In the genomic region with DNA sequence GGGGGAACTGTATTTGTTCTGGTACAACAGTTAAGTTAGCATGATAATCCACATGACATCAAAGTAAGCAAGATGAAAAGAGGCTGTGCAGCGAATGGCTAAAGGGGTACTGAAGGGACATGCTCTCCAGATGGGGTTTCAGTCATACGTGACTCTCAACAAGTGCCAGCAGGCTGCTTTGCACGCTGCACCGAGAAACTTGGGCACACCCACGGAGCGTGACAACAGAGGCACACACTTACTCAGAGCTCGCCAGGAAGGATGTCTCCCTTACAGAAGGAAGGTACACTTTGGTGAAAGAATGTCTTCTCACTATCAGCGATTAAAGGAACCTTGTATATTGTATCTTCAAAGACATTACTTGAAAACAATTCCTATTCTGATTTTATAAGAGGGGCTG, we compare ENCODE assay signal across 16 mouse cellular contexts.
"Had no signal": no experiment of that assay in that cellular context is flagged by ENCODE, and none has a peak within 500 bp of the region (broad histone marks: within the 10 kb centered on the region; RNA-seq: fewer than 3 reads in every experiment).

No protein-coding gene starts in this region.

- H3K4me3 ChIP-seq: layer of hippocampus, adult 2 months; left cerebral cortex, adult 2 months; limb, embryonic 12.5 days; liver, embryonic 13.5 days; lung, embryonic 15.5 days; midbrain, embryonic 12.5 days had no signal

- H3K27me3 ChIP-seq: limb, embryonic 12.5 days; liver, embryonic 13.5 days; lung, embryonic 15.5 days; midbrain, embryonic 12.5 days had no signal

- H3K36me3 ChIP-seq: midbrain, embryonic 12.5 days had no signal

- H3K27ac ChIP-seq: layer of hippocampus, adult 2 months; left cerebral cortex, adult 2 months; limb, embryonic 12.5 days; liver, embryonic 13.5 days; lung, embryonic 15.5 days; midbrain, embryonic 12.5 days; stomach, postnatal 0 days had no signal

- H3K4me1 ChIP-seq: midbrain, embryonic 12.5 days had no signal

- ATAC-seq: liver, postnatal 0 days; midbrain, embryonic 16.5 days had no signal

- DNase-seq: kidney, adult 18-20 months; kidney, postnatal 10 days; kidney, postnatal 4 days; liver; liver, embryonic 13.5 days; liver, postnatal 0 days; right cerebral cortex, adult 18-20 months; right cerebral cortex, postnatal 25 days; thymus, postnatal 36 days had no signal
